Mouse (Mus musculus) thymus, postnatal 25 days (tissue): ENCODE data around the gene Psmg3.

Experiments used
- DNase-seq: peaks from one replicate; pipeline ENCODE4 v3.0.0; 2022

Psmg3 gene

GRCm38 (mm10) chr5:139826357-139827055 lies at the start of gene Psmg3, which contains the start of gene Gm26938:
Gene Psmg3 (minus strand): TSS chr5:139826885.
Gene Gm26938 (minus strand): TSS chr5:139826407.
- peak; percentile 90 for DNase-seq

- DNase-seq, result no peak
Measured at GRCm38 (mm10) chr5:139871526-139871925, 44.8 kb upstream of the Psmg3 start.

DNA sequence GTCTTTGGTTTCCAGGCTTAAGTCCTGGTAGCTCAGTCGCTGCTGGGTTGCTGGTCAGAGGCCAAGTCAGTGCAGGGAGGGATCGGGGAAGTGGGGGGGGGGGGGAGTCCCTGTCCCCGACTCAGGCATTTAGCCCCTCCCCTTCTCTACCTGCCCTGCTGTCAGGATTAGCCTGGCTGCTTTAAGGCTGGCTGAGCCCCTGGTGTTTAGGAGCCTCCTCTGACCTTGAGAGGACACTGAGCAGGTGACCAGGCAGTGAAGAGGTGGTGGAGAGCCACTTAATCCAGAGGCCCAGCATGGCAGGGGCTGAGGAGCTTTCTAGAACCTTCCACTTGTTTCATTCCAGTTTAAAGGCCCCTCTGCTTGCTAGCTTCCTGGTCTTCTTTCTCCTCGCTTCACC lies 44.2 kb upstream of the Psmg3 start:
- DNase-seq, result no peak

DNA sequence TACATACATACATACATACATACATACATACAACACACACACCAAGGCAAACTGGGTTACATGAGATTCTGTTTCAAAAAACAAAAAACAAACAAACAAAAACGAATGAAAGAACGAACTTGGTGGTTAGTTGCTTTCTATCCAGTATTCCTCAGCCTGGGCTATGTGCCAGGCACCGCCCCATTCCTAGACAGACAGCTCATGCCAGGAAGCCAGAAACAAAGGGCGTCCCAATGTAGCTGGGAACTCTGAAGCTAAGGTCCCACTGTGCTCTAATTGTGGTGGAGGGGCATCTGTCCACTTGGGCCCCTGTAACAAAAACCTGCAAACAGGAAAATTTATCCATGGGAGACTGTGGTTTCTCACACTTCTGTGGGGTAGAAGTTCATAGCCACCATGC lies 36.1 kb upstream of the Psmg3 start:
- DNase-seq, result no peak

- DNase-seq, result no peak
Measured at GRCm38 (mm10) chr5:139860328-139861104, 33.8 kb upstream of the Psmg3 start.

GRCm38 (mm10) chr5:139849626-139850320 lies 23.1 kb upstream of the Psmg3 start:
- no peak for DNase-seq

DNA sequence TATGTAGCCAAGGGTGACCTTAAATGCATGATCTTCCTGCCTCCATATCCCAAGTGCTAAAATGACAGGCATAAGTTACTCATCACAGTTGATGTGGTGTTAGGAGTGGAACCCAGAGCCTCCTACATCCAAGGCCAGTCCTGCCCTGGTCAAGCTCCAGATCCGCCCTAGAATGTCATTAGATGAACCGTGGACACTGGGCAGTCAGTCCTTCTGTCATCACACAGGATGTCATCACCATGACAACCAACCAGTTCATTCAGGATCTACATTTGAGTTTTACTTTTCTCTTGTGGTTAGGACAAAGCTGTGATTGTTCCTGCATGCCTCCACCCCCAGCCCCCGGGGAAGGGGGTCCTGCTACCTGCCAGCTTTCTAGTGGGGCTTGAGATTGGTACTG lies 12.5 kb upstream of the Psmg3 start:
- DNase-seq, result no peak

- DNase-seq, result peak; percentile 75
Measured at GRCm38 (mm10) chr5:139838476-139838892, 11.8 kb upstream of the Psmg3 start.

- no peak for DNase-seq
Measured at GRCm38 (mm10) chr5:139835706-139836105, 9.0 kb upstream of the Psmg3 start.

DNA sequence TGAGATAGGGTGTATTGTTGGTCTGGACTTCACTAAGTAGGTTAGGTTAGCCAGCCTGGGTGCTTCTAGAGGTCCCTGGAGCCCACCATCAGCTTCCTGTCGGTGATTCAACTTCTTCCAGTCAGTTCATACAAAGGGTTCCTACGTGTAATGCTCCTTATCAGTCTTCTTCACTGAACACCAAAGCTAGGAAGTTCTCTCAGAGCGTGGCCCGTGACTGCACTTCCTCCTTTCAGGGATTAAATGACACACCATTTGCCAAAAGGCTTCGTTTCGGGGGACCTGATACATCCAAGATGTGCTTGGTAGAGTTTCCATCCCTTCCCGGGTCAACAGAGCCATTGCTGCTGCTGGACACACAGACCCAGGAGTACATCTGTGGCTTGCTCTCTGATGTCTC lies 5.4 kb upstream of the Psmg3 start:
- DNase-seq, result no peak

- DNase-seq, result peak; percentile 55
Measured at GRCm38 (mm10) chr5:139830734-139831133, 4.0 kb upstream of the Psmg3 start.

- no peak for DNase-seq
Measured at GRCm38 (mm10) chr5:139829384-139829783, 2.7 kb upstream of the Psmg3 start.

DNA sequence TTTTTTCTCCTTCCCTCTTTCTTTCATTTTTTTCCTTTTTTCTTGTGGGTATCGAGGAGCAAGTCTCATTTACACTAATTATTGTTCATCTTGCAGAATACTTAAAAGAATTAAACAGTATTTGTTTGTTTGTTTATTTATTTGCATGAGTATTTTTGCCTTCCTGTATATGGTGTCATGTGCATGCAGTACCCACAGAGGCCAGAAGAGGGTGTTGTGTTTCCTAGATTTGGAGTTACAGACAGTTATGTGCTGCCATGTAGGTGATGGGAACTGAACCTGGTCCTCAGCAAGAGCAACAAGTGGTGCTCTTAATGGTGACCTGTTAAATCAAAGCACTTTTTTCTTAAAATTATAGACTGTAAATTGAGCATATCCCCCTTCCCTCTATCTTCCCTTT lies 908 bp upstream of the Psmg3 start:
- no peak for DNase-seq

GRCm38 (mm10) chr5:139825947-139826346 lies 738 bp downstream of the Psmg3 start:
- no peak for DNase-seq

GRCm38 (mm10) chr5:139824531-139824930 lies 2.2 kb downstream of the Psmg3 start:
- no peak for DNase-seq

DNA sequence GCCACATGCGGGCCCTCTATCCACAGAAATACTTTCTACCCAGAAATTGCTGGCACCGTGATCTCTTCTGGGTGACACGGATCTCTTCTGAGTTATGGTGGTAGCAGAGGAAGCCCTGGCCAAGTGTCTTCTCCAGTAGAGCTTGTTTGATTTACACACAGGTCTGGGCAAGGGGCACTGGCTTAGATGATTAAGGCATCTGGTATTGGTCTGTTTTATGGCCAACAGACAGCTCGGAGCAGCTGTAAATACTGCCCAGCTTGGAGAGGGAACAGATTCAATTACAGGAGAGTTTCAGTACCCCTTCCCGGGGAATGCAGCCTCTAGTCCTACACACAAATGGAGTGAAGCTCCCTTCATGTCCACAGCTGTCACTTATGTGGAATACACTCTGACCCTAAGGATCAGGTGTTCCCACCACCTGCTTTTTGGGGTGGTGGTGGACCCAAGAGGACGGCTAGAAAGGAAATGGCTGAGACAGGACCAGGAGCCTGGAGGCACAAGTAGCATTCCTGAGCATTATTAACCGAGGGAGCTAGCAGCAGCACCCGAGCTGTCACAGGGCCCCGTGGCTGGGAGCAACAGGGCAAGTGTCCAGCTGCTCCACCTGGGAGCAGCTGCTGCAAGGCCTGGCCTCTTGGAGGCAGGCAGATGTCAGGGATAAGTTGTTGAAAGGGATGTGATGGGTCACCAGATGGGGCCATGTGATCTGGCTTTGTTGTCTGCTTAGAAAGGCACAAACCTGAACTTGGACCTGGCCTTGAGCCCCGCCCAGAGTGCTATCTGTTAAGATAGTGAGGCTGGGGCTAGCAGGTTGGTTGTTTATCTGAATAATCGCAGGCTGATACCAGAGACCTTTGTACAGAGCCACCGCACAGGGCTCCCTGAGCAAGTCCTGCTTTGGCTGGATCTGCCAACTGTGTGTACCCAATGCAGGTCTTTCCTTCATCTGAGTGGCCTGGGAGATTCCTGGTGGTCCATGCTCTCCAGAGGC lies 4.9 kb downstream of the Psmg3 start:
- DNase-seq, result no peak

GRCm38 (mm10) chr5:139819538-139820181 lies 7.0 kb downstream of the Psmg3 start, which contains the start of gene Tmem184a:
Gene Tmem184a (minus strand): TSS chr5:139819917.
- no peak for DNase-seq

GRCm38 (mm10) chr5:139818801-139819200 lies 7.9 kb downstream of the Psmg3 start:
- peak; percentile 67 for DNase-seq

DNA sequence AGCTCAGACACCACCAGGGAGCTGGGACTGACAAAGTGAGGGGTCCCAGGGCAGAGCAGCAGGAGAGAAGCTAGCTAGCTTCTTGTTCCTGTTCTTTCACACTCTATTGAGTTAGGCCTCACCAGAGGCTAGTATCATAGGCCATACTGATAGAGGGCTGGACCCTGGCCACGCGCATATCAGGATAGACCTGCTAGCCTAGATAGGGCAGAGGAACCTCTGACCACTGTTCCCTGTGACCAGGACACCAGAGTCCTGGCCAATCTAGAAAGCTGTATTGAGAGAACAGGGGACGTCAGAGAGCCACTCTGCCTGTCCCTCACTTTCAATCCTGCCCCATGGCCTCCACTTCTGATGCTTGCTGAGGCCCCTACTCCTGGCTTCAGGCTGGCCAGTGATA lies 8.6 kb downstream of the Psmg3 start:
- no peak for DNase-seq

- no peak for DNase-seq
Measured at GRCm38 (mm10) chr5:139817292-139817691, 9.4 kb downstream of the Psmg3 start.

- no peak for DNase-seq
Measured at GRCm38 (mm10) chr5:139816445-139816844, 10.2 kb downstream of the Psmg3 start.

- DNase-seq, result no peak
Measured at GRCm38 (mm10) chr5:139815964-139816363, 10.7 kb downstream of the Psmg3 start.
